Mouse (Mus musculus): ENCODE data around the gene Sema3a.

DNA sequence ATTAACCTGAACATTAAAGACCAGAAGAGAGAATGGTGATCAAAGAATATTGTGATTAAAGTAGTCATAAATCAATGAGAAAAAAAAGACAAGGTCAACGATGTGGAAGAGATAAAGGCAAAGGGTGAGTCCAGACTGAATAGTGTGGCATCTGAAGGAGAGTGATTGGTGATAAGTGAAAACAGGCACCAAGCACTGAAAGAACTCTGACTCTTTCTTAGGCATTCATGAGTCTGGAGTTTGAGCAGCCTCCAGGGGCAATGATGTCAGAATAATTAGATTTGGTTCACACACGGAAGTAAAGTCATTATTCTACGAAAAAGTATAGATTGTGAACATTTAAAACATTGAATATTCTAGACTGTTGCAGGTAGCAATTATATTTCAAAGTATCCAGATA, 235.5 kb downstream of the Sema3a start:
- TF ChIP-seq GATA1 (IDR thresholded peaks at IDR 0.05; ENCODE audit: low read length), result no peak
- TF ChIP-seq TAL1 (IDR thresholded peaks at IDR 0.05; ENCODE audit: low read length), result no peak
